Mouse (Mus musculus) limb, embryonic 12.5 days (tissue): ENCODE data around the gene Wdr20. TPM values are rescaled to one million over a fixed set of nuclear protein-coding genes. Genes with fewer than 3 reads are reported as not detected.

Experiments used
- ATAC-seq: fragments of 200-750 bp; cut with Nextera tagmentation; 2 replicates; pipeline ENCODE4 v1.8.0; 2017; ENCODE audit warnings: low read depth, moderate TSS enrichment; ENCODE audit not compliant: insufficient number of reproducible peaks, insufficient read depth, low FRiP score, low TSS enrichment
- H3K27ac ChIP-seq: fragments of 300-500 bp; sonication (generic); 2 replicates; pipeline ENCODE4 v1.5.1; 2016; ENCODE audit warnings: mild to moderate bottlenecking, moderate library complexity
- H3K27me3 ChIP-seq: fragments of 300-500 bp; sonication (generic); 2 replicates; pipeline ENCODE4 v1.6.1; 2016; ENCODE audit warnings: mild to moderate bottlenecking, moderate library complexity
- H3K36me3 ChIP-seq: fragments of 300-500 bp; sonication (generic); 2 replicates; pipeline ENCODE4 v1.6.1; 2016; ENCODE audit warnings: mild to moderate bottlenecking, moderate library complexity
- H3K4me1 ChIP-seq: fragments of 300-500 bp; sonication (generic); replicated peaks from 2 replicates; pipeline ENCODE4 v1.6.1; 2016
- H3K4me2 ChIP-seq: fragments of 300-500 bp; sonication (generic); 2 replicates; pipeline ENCODE4 v1.6.1; 2016; ENCODE audit warnings: mild to moderate bottlenecking, moderate library complexity
- H3K4me3 ChIP-seq: fragments of 300-500 bp; sonication (generic); replicated peaks from 2 replicates; pipeline ENCODE4 v1.5.1; 2016; ENCODE audit warnings: mild to moderate bottlenecking
- H3K9ac ChIP-seq: fragments of 300-500 bp; sonication (generic); replicated peaks from 2 replicates; pipeline ENCODE4 v1.6.1; 2016; ENCODE audit warnings: mild to moderate bottlenecking, moderate library complexity
- H3K9me3 ChIP-seq: fragments of 300-500 bp; sonication (generic); 2 replicates; pipeline ENCODE4 v1.6.1; 2016; ENCODE audit warnings: mild to moderate bottlenecking, moderate library complexity
- WGBS: fragments of 180-500 bp; shearing (Covaris S2); methylation state at CpG from one replicate; pipeline ENCODE4 v1.1.7; 2016; 5-methylcytosine and 5-hydroxymethylcytosine counted together
- polyA plus RNA-seq: library from polyadenylated mRNA; unstranded; fragments of >200 nt; fragmentation: Nextera tagmentation; extraction: Ambion mirVana; gene quantifications from 2 replicates; pipeline ENCODE4 v1.2.1, GENCODE M21; 2016

The Wdr20 gene
- polyA plus RNA-seq, 1 experiment from 2014 or later: 33.5 TPM

GRCm38 (mm10) chr12:110843194-110844048, 105.7 kb downstream of the Wdr20 start:
- Histone ChIP-seq H3K4me2 (peak overlapping the region; percentile 63), H3K36me3 (no peaks in the 10 kb centered on the region), H3K4me1 (peaks cover 5% of the 10 kb centered on the region), H3K27me3 (peaks cover 37% of the 10 kb centered on the region), H3K4me3 (peak overlapping the region; percentile 43), H3K9me3 (no peaks in the 10 kb centered on the region), H3K27ac (no peak overlapping the region), H3K9ac (peak overlapping the region; percentile 37; the same call in 1 of the 2 replicates)
- ATAC-seq: no peak
- 19% methylated on average over 32 of the region's 32 CpGs for WGBS

GRCm38 (mm10) chr12:110844227-110845130, 106.7 kb downstream of the Wdr20 start:
- H3K36me3 ChIP-seq: no peaks in the 10 kb centered on the region
- peaks cover 35% of the 10 kb centered on the region for H3K27me3 ChIP-seq
- H3K4me3 ChIP-seq: peak overlapping the region; percentile 43
- no peak overlapping the region for H3K27ac ChIP-seq
- 2% methylated on average over 42 of the region's 42 CpGs for WGBS
- H3K4me1 ChIP-seq: peaks cover 5% of the 10 kb centered on the region
- no peaks in the 10 kb centered on the region for H3K9me3 ChIP-seq
- peak overlapping the region; percentile 63 for H3K4me2 ChIP-seq
- H3K9ac ChIP-seq: peak overlapping the region; percentile 57
- no peak for ATAC-seq

- H3K9me3 ChIP-seq: no peaks in the 10 kb centered on the region
- peaks cover 35% of the 10 kb centered on the region for H3K27me3 ChIP-seq
- ATAC-seq: peak; percentile 72
- H3K27ac ChIP-seq: 0 out of 2 replicates have a peak overlapping the region, but pooled peaks have one; percentile 50
- WGBS: under 1% methylated on average over 36 of the region's 36 CpGs
- peaks cover 5% of the 10 kb centered on the region for H3K4me1 ChIP-seq
- H3K4me3 ChIP-seq: peak overlapping the region; percentile 43
- H3K36me3 ChIP-seq: no peaks in the 10 kb centered on the region
- peak overlapping the region; percentile 63 for H3K4me2 ChIP-seq
- peak overlapping the region; percentile 57 for H3K9ac ChIP-seq
Observed at GRCm38 (mm10) chr12:110845131-110845880, 107.6 kb downstream of the Wdr20 start.

GRCm38 (mm10) chr12:110846191-110846765, 108.5 kb downstream of the Wdr20 start:
- Histone ChIP-seq H3K4me1 (peaks cover 12% of the 10 kb centered on the region), H3K27ac (no peak overlapping the region), H3K4me2 (peak overlapping the region; percentile 63), H3K9ac (0 out of 2 replicates have a peak overlapping the region, but pooled peaks have one; percentile 57), H3K27me3 (peaks cover 35% of the 10 kb centered on the region), H3K36me3 (no peaks in the 10 kb centered on the region), H3K4me3 (peak overlapping the region; percentile 43), H3K9me3 (no peaks in the 10 kb centered on the region)
- WGBS: 71% methylated on average over 6 of the region's 6 CpGs
- ATAC-seq: no peak

- Histone ChIP-seq H3K9ac (peak within 1 kb of the TSS; percentile 96), H3K4me2 (peak within 1 kb of the TSS; percentile 75), H3K36me3 (peaks cover 4% of the 10 kb centered on the region), H3K27me3 (peaks cover 19% of the 10 kb centered on the region), H3K4me3 (peak within 1 kb of the TSS; percentile 97), H3K4me1 (peaks cover 16% of the 10 kb centered on the region), H3K27ac (peak within 1 kb of the TSS; percentile 74), H3K9me3 (no peaks in the 10 kb centered on the region)
- WGBS: under 1% methylated on average over 88 of the region's 89 CpGs
- peak; percentile 77 for ATAC-seq
Observed at GRCm38 (mm10) chr12:110850010-110850928, 112.5 kb downstream of the Wdr20 start, which contains the start of gene Zfp839. Zfp839 (plus strand) TSS chr12:110850253.

GRCm38 (mm10) chr12:110850929-110851256, 113.1 kb downstream of the Wdr20 start:
- peaks cover 10% of the 10 kb centered on the region for H3K36me3 ChIP-seq
- 0 out of 2 replicates have a peak, but pooled peaks have one; percentile 4 for ATAC-seq
- peak overlapping the region; percentile 74; the same call in 1 of the 2 replicates for H3K27ac ChIP-seq
- 14% methylated on average over 9 of the region's 9 CpGs for WGBS
- peaks cover 14% of the 10 kb centered on the region for H3K4me1 ChIP-seq
- H3K9me3 ChIP-seq: no peaks in the 10 kb centered on the region
- H3K4me3 ChIP-seq: peak overlapping the region; percentile 97
- peak overlapping the region; percentile 96 for H3K9ac ChIP-seq
- peak overlapping the region; percentile 75 for H3K4me2 ChIP-seq
- peaks cover 13% of the 10 kb centered on the region for H3K27me3 ChIP-seq

- Histone ChIP-seq H3K36me3 (peaks cover 15% of the 10 kb centered on the region), H3K9ac (peak overlapping the region; percentile 96)
- no peak for ATAC-seq
Observed at GRCm38 (mm10) chr12:110851414-110851813, 113.7 kb downstream of the Wdr20 start.

GRCm38 (mm10) chr12:110851923-110852322, 114.2 kb downstream of the Wdr20 start:
- no peak for ATAC-seq
- Histone ChIP-seq H3K9me3 (no peaks in the 10 kb centered on the region), H3K27ac (no peak overlapping the region), H3K9ac (no peak overlapping the region), H3K4me2 (no peak overlapping the region), H3K36me3 (peaks cover 20% of the 10 kb centered on the region), H3K4me3 (no peak overlapping the region), H3K27me3 (peaks cover 3% of the 10 kb centered on the region; the same call in 1 of the 2 replicates), H3K4me1 (peaks cover 11% of the 10 kb centered on the region)
- WGBS: 82% methylated on average over 1 of the region's 1 CpGs

More at GRCm38 (mm10) chr12:110851414-110851813, 113.7 kb downstream of the Wdr20 start:
- peak overlapping the region; percentile 97 for H3K4me3 ChIP-seq
- peaks cover 8% of the 10 kb centered on the region for H3K27me3 ChIP-seq
- H3K4me1 ChIP-seq: peaks cover 11% of the 10 kb centered on the region
- H3K27ac ChIP-seq: no peak overlapping the region
- H3K9me3 ChIP-seq: no peaks in the 10 kb centered on the region
- peak overlapping the region; percentile 75 for H3K4me2 ChIP-seq
- 88% methylated on average over 12 of the region's 12 CpGs for WGBS
